Mouse (Mus musculus) forebrain, embryonic 13.5 days (tissue): ENCODE data around the gene Abca16. TPM values are rescaled to one million over a fixed set of nuclear protein-coding genes. Genes with fewer than 3 reads are reported as not detected.

Experiments used
- polyA plus RNA-seq: library from polyadenylated mRNA; unstranded; fragments of >200 nt; fragmentation: Nextera tagmentation; extraction: Ambion mirVana; gene quantifications from 2 replicates; pipeline ENCODE4 v1.2.1, GENCODE M21; 2015

Gene Abca16
- polyA plus RNA-seq, 1 experiment from 2014 or later, result not detected

Other genes with a start within 250 kb of the Abca16 start
- not detected in 2 replicates for gene Anks4b, start 235.8 kb upstream of the Abca16 start, polyA plus RNA-seq
- gene Crym, start 207.5 kb upstream of the Abca16 start, polyA plus RNA-seq, result 10.4 and 10.8 TPM in 2 replicates
- not detected in 2 replicates for gene Abca14, start 205.7 kb upstream of the Abca16 start, polyA plus RNA-seq
- not detected in 2 replicates for gene Abca15, start 81.0 kb upstream of the Abca16 start, polyA plus RNA-seq
- 209 and 210 TPM in 2 replicates for gene Uqcrc2, start 225.5 kb downstream of the Abca16 start, polyA plus RNA-seq